Mouse (Mus musculus) forebrain, embryonic 10.5 days (tissue): ENCODE results near the gene Sapcd1. TPM values are rescaled to one million over a fixed set of nuclear protein-coding genes. Genes with fewer than 3 reads are reported as not detected.
"Not testable (repeated sequence)": the region's sequence is repeated elsewhere in the genome, so short reads cannot be mapped to it uniquely, and the experiment has no call there.

ENCODE experiments used
- DNase-seq: peaks from one replicate; pipeline ENCODE4 v3.0.0-alpha.2; 2017; ENCODE audit warnings: low spot score; ENCODE audit errors: extremely low spot score
- H3K27ac ChIP-seq: fragments of 300-500 bp; sonication (generic); 2 replicates; pipeline ENCODE4 v1.5.1; 2016; ENCODE audit warnings: mild to moderate bottlenecking
- H3K27me3 ChIP-seq: fragments of 300-500 bp; sonication (generic); 2 replicates; pipeline ENCODE4 v1.6.1; 2016; ENCODE audit warnings: mild to moderate bottlenecking; ENCODE audit not compliant: poor library complexity, severe bottlenecking
- H3K36me3 ChIP-seq: fragments of 300-500 bp; sonication (generic); replicated peaks from 2 replicates; pipeline ENCODE4 v1.6.1; 2016; ENCODE audit warnings: mild to moderate bottlenecking, moderate library complexity
- H3K4me1 ChIP-seq: fragments of 300-500 bp; sonication (generic); 2 replicates; pipeline ENCODE4 v1.6.1; 2016
- H3K4me3 ChIP-seq: fragments of 300-500 bp; sonication (generic); 2 replicates; pipeline ENCODE4 v1.5.1; 2016; ENCODE audit warnings: mild to moderate bottlenecking, moderate library complexity
- H3K9me3 ChIP-seq: fragments of 300-500 bp; sonication (generic); 2 replicates; pipeline ENCODE4 v1.6.1; 2016; ENCODE audit warnings: mild to moderate bottlenecking, moderate library complexity
- WGBS: fragments of 180-500 bp; shearing (Covaris S2); methylation state at CpG from one replicate; pipeline ENCODE4 v1.1.7; 2016; 5-methylcytosine and 5-hydroxymethylcytosine counted together
- polyA plus RNA-seq: library from polyadenylated mRNA; unstranded; fragments of >200 nt; fragmentation: Nextera tagmentation; extraction: Ambion mirVana; gene quantifications from 2 replicates; pipeline ENCODE4 v1.2.1, GENCODE M21; 2016

Gene Sapcd1
- polyA plus RNA-seq, 1 experiment from 2014 or later = 3.0 TPM

GRCm38 (mm10) chr17:34996411-34997141, 31.2 kb downstream of the Sapcd1 start:
- no peak for DNase-seq
- Histone ChIP-seq H3K27ac (no peak overlapping the region), H3K4me3 (peak overlapping the region; percentile 3; the same call in 1 of the 2 replicates), H3K36me3 (peaks cover 69% of the 10 kb centered on the region), H3K9me3 (0 out of 2 replicates have a peak, but pooled peaks cover 2% of the 10 kb centered on the region), H3K4me1 (peaks cover 46% of the 10 kb centered on the region), H3K27me3 (no peaks in the 10 kb centered on the region)
- 94% methylated on average over 13 of the region's 14 CpGs for WGBS

DNA sequence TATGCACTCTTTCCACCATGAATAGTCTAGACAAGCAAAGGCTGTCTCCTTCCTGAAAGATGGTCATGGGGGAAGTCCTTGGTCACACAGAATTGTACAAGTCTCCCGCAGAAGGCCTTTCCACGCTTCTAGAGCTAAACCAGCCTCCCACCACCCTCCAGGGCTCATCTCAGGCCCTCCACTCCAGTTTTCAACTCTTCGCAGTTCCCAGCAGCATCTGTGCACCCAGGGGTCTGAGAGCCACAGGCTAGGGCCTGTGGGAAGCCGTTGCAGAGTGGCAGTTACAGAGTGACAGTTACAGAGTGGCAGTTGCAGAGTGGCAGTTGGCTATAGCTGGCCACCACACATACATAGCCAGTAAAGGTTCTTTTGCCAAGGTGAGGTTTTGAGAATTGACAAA, 31.9 kb downstream of the Sapcd1 start:
- not testable (repeated sequence) for DNase-seq
- H3K36me3 ChIP-seq = peaks cover 76% of the 10 kb centered on the region
- whole genome bisulfite sequencing = 94% methylated on average over 4 of the region's 4 CpGs

GRCm38 (mm10) chr17:34995192-34995591, 32.6 kb downstream of the Sapcd1 start:
- not testable (repeated sequence) for H3K9me3 ChIP-seq, H3K27me3 ChIP-seq, H3K4me3 ChIP-seq, H3K27ac ChIP-seq, DNase-seq
- Histone ChIP-seq H3K4me1 (peaks cover 36% of the 10 kb centered on the region), H3K36me3 (peaks cover 83% of the 10 kb centered on the region)
- WGBS = 95% methylated on average over 4 of the region's 4 CpGs

More for the DNA sequence above, 31.9 kb downstream of the Sapcd1 start:
- not testable (repeated sequence) for H3K9me3 ChIP-seq, H3K27me3 ChIP-seq, H3K27ac ChIP-seq
- H3K4me3 ChIP-seq = peak overlapping the region; percentile 12; the same call in 1 of the 2 replicates
- peaks cover 41% of the 10 kb centered on the region for H3K4me1 ChIP-seq

- no peaks in the 10 kb centered on the region for H3K27me3 ChIP-seq
- H3K27ac ChIP-seq = no peak overlapping the region
- no peak overlapping the region for H3K4me3 ChIP-seq
- H3K4me1 ChIP-seq = peaks cover 32% of the 10 kb centered on the region
- H3K9me3 ChIP-seq = 0 out of 2 replicates have a peak, but pooled peaks cover 2% of the 10 kb centered on the region
- H3K36me3 ChIP-seq = peaks cover 86% of the 10 kb centered on the region
- DNase-seq = no peak
These were observed 33.1 kb downstream of the Sapcd1 start for GRCm38 (mm10) chr17:34994751-34995150.

GRCm38 (mm10) chr17:34984218-34984617, 43.6 kb downstream of the Sapcd1 start:
- DNase-seq = no peak
- 77% methylated on average over 2 of the region's 2 CpGs for WGBS
- Histone ChIP-seq H3K27ac (no peak overlapping the region), H3K27me3 (no peaks in the 10 kb centered on the region), H3K4me1 (peaks cover 26% of the 10 kb centered on the region), H3K36me3 (peaks cover 61% of the 10 kb centered on the region), H3K9me3 (no peaks in the 10 kb centered on the region), H3K4me3 (peak overlapping the region; percentile 96; the same call in 1 of the 2 replicates)

- H3K27me3 ChIP-seq = no peaks in the 10 kb centered on the region
- peak overlapping the region; percentile 96 for H3K4me3 ChIP-seq
- no peaks in the 10 kb centered on the region for H3K9me3 ChIP-seq
- no peak for DNase-seq
- peaks cover 26% of the 10 kb centered on the region for H3K4me1 ChIP-seq
- peaks cover 48% of the 10 kb centered on the region for H3K36me3 ChIP-seq
- WGBS = under 1% methylated on average over 15 of the region's 15 CpGs
- H3K27ac ChIP-seq = peak overlapping the region; percentile 100
These were observed 45.5 kb downstream of the Sapcd1 start for GRCm38 (mm10) chr17:34982328-34982727.

DNA sequence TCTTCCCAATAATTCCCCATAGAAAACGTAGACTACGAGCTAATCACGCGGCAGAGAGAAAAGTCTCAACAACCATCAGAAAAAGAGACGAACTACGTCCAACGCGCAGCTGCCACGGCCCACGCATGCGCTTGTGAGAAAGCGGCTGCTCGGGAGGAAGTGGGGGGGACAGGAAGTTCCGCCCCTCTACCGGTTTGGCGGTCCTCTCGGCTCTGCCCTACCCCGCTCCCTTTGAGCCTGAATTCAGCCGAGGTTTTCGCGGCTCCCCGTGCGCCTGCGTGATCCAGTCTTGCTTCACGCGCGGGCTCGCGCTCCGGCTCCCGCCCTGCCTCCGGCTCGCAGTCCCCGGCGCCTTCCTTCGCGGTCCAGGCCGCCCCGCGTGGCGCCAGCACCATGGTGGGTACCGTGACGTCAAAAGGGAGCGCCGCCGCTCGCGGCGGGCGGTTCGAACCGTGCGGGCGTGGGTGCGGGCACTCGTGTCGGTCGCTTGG, 46.1 kb downstream of the Sapcd1 start, which contains the start of gene Lsm2:
Gene Lsm2 (plus strand): TSS at position 173 of the 491 bp plus-strand sequence.
- H3K27me3 ChIP-seq = no peaks in the 10 kb centered on the region
- peak; percentile 90 for DNase-seq
- H3K4me3 ChIP-seq = peak within 1 kb of the TSS; percentile 96
- peaks cover 26% of the 10 kb centered on the region for H3K4me1 ChIP-seq
- WGBS = under 1% methylated on average over 58 of the region's 58 CpGs
- H3K36me3 ChIP-seq = peaks cover 48% of the 10 kb centered on the region
- H3K9me3 ChIP-seq = no peaks in the 10 kb centered on the region
- peak within 1 kb of the TSS; percentile 100 for H3K27ac ChIP-seq

- Histone ChIP-seq H3K4me1 (peaks cover 26% of the 10 kb centered on the region), H3K27ac (peak overlapping the region; percentile 100), H3K4me3 (peak overlapping the region; percentile 96), H3K9me3 (no peaks in the 10 kb centered on the region), H3K36me3 (peaks cover 37% of the 10 kb centered on the region), H3K27me3 (no peaks in the 10 kb centered on the region)
- no peak for DNase-seq
- WGBS = 29% methylated on average over 2 of the region's 2 CpGs
These were observed 47.2 kb downstream of the Sapcd1 start for GRCm38 (mm10) chr17:34980655-34981054.

DNA sequence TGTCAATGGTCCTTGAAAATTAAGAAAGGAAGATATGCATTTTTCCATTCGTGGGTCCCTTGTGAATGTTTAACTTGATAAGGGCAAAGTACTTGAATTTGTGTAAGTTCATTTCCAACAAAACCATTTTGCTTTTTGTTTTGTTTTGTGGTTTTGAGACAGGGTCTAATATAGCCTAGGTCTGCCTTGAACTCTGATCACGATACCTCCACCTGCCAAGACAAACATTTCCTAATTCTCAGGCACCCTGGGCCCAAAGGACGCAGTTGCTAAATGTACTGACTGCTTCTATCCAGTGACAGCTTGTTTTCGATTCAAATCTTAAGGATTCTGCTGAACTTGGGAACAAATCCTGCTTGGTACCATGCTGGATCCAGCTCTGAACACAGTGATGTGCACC, 48.2 kb downstream of the Sapcd1 start:
- Histone ChIP-seq H3K36me3 (peaks cover 27% of the 10 kb centered on the region), H3K9me3 (no peaks in the 10 kb centered on the region), H3K27me3 (no peaks in the 10 kb centered on the region), H3K4me3 (no peak overlapping the region), H3K27ac (no peak overlapping the region), H3K4me1 (peaks cover 26% of the 10 kb centered on the region)
- no peak for DNase-seq
- WGBS = 94% methylated on average over 4 of the region's 4 CpGs

- Histone ChIP-seq H3K9me3 (no peaks in the 10 kb centered on the region), H3K27ac (no peak overlapping the region), H3K4me3 (no peak overlapping the region), H3K27me3 (peaks cover 11% of the 10 kb centered on the region), H3K36me3 (peaks cover 14% of the 10 kb centered on the region), H3K4me1 (peaks cover 22% of the 10 kb centered on the region)
- 91% methylated on average over 27 of the region's 27 CpGs for WGBS
- no peak for DNase-seq
These were observed 49.6 kb downstream of the Sapcd1 start for GRCm38 (mm10) chr17:34978239-34978638.

GRCm38 (mm10) chr17:34977000-34977399, 50.8 kb downstream of the Sapcd1 start:
- peaks cover 18% of the 10 kb centered on the region for H3K27me3 ChIP-seq
- H3K9me3 ChIP-seq = no peaks in the 10 kb centered on the region
- no peak overlapping the region for H3K4me3 ChIP-seq
- peaks cover 22% of the 10 kb centered on the region for H3K4me1 ChIP-seq
- DNase-seq = no peak
- no peak overlapping the region for H3K27ac ChIP-seq
- peaks cover 11% of the 10 kb centered on the region for H3K36me3 ChIP-seq
- 95% methylated on average over 20 of the region's 20 CpGs for WGBS
